Mouse (Mus musculus) forebrain, postnatal 0 days (tissue): Measurements from ENCODE around the gene Dcaf15. TPM values are rescaled to one million over a fixed set of nuclear protein-coding genes. Genes with fewer than 3 reads are reported as not detected.

ENCODE experiments used
- ATAC-seq: fragments of 200-750 bp; cut with Nextera tagmentation; 2 replicates; pipeline ENCODE4 v1.8.0; 2017; ENCODE audit warnings: mild to moderate bottlenecking, moderate library complexity
- DNase-seq: peaks from one replicate; pipeline ENCODE4 v3.0.0-alpha.2; 2015
- H3K27ac ChIP-seq: fragments of 300-500 bp; sonication (generic); 2 replicates; pipeline ENCODE4 v1.5.1; 2014; ENCODE audit warnings: low read depth, mild to moderate bottlenecking, antibody characterized with exemption, low read length, moderate library complexity, mixed read lengths
- H3K27me3 ChIP-seq: fragments of 300-500 bp; sonication (generic); 2 replicates; pipeline ENCODE4 v1.6.1; 2014; ENCODE audit warnings: mild to moderate bottlenecking, low read length, mixed read lengths; ENCODE audit not compliant: insufficient read depth
- H3K36me3 ChIP-seq: fragments of 300-500 bp; sonication (generic); 2 replicates; pipeline ENCODE4 v1.6.1; 2014; ENCODE audit warnings: mild to moderate bottlenecking, moderate library complexity; ENCODE audit not compliant: insufficient read depth
- H3K4me1 ChIP-seq: fragments of 300-500 bp; sonication (generic); 2 replicates; pipeline ENCODE4 v1.6.1; 2014; ENCODE audit warnings: antibody characterized with exemption; ENCODE audit not compliant: insufficient read depth
- H3K4me2 ChIP-seq: fragments of 300-500 bp; sonication (generic); 2 replicates; pipeline ENCODE4 v1.6.1; 2014; ENCODE audit warnings: low read depth, mild to moderate bottlenecking, moderate library complexity
- H3K4me3 ChIP-seq: fragments of 300-500 bp; sonication (generic); 2 replicates; pipeline ENCODE4 v1.5.1; 2014; ENCODE audit warnings: low read depth, low read length, mixed read lengths
- H3K9ac ChIP-seq: fragments of 300-500 bp; sonication (generic); 2 replicates; pipeline ENCODE4 v1.6.1; 2014; ENCODE audit warnings: mild to moderate bottlenecking
- H3K9me3 ChIP-seq: fragments of 300-500 bp; sonication (generic); 2 replicates; pipeline ENCODE4 v1.6.1; 2016; ENCODE audit warnings: low read length
- CTCF ChIP-seq: sonication (generic); IDR thresholded peaks from 2 replicates; pipeline ENCODE4 v1.5.1; 2016; ENCODE audit warnings: antibody characterized with exemption, control low read depth, low read depth
- WGBS: fragments of 180-500 bp; shearing (Covaris S2); extraction: QIAGEN DNeasy Blood & Tissue Kit; methylation state at CpG from one replicate; pipeline ENCODE4 v1.1.7; 2014; 5-methylcytosine and 5-hydroxymethylcytosine counted together
- polyA plus RNA-seq: library from polyadenylated mRNA; unstranded; fragments of >200 nt; fragmentation: Nextera tagmentation; extraction: Ambion mirVana; gene quantifications from 2 replicates; pipeline ENCODE4 v1.2.1, GENCODE M21; 2015
- total RNA-seq: library from RNA; depleted of rRNA; stranded (reverse); fragments of >200 nt; gene quantifications from 2 replicates; pipeline ENCODE4 v1.2.3, GENCODE M21; 2014

Gene Dcaf15
- total and polyA plus RNA-seq, 2 experiments from 2014 or later, result 16.3 to 63.2 TPM

DNA sequence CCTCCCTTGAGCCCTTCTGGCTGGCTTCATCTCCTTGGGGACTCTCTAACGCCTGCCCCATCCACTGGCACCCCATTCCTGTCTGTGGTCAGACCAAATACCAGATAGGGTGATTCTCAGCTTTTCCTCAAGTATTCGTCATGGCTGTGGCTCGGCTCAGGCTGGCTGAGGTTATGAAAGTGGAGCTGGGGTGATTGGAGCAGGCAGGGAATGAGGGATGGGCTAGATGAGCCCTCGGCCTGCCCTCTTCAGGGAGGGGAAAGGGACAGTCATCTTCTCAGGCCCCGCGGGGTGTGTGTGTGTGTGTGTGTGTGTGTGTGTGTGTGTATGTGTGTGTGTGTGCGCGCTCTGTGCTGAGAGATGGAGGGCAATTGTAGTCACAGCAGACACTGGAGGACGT lies 21.1 kb upstream of the Dcaf15 start, which contains the start of gene Podnl1:
Podnl1 (plus strand) TSS at position 334 of the 400 bp plus-strand sequence.
- H3K9me3 ChIP-seq, result no peaks in the 10 kb centered on the region
- no peaks in the 10 kb centered on the region for H3K27me3 ChIP-seq
- DNase-seq (no peak), ATAC-seq (peak; percentile 38; the same call in 1 of the 2 replicates)
- H3K36me3 ChIP-seq, result no peaks in the 10 kb centered on the region
- H3K4me2 ChIP-seq, result no peak within 1 kb of the TSS
- 64% methylated on average over 9 of the region's 9 CpGs for WGBS
- no peak within 1 kb of the TSS for H3K9ac ChIP-seq
- H3K27ac ChIP-seq, result no peak within 1 kb of the TSS
- no peak for TF ChIP-seq CTCF
- H3K4me1 ChIP-seq, result no peaks in the 10 kb centered on the region
- no peak within 1 kb of the TSS for H3K4me3 ChIP-seq

DNA sequence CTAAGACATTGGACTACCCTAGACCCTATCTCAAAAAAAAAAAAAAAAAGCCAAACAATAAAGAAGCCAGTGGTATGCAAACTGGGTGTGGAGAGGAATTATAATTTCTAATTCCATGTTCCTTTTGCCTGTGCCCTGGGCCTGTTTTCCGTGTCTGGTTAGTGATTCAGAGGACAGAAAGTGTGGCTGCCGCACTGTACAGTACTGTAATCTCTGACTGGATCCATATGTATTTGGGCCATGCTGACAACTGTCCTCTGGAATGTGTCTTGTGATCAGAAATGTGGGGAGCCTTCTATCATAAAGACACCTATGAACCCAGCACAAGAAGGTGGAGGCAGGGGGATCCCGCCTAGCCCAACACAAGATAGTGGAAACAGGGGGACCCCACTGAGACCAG lies 17.6 kb upstream of the Dcaf15 start:
- WGBS, result 84% methylated on average over 3 of the region's 3 CpGs
- Histone ChIP-seq H3K27ac (no peak overlapping the region), H3K4me3 (no peak overlapping the region), H3K4me2 (no peak overlapping the region), H3K27me3 (no peaks in the 10 kb centered on the region), H3K4me1 (no peaks in the 10 kb centered on the region), H3K9ac (no peak overlapping the region), H3K9me3 (no peaks in the 10 kb centered on the region), H3K36me3 (no peaks in the 10 kb centered on the region)
- no peak for DNase-seq
- no peak for TF ChIP-seq CTCF
- ATAC-seq, result no peak

DNA sequence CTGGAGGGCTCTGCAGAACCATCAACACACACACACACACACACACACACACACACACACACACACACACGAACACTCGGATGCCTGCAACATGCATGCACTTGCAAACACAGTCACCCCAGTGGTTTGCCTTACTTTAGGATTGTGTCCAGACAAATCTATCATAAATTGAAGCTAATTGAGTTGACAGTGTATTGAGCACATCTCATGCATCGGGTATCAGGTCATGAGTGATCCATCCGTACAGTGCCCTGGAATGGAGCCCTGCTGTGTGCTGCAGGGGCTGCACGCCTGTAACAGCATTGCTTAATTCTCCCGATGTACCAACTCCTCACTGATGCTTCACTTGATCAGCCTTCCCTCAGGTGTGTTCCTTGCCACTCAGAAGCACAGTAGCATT lies 11.1 kb upstream of the Dcaf15 start:
- no peaks in the 10 kb centered on the region for H3K9me3 ChIP-seq
- no peak overlapping the region for H3K27ac ChIP-seq
- DNase-seq (no peak), ATAC-seq (no peak)
- no peak overlapping the region for H3K4me2 ChIP-seq
- H3K36me3 ChIP-seq, result no peaks in the 10 kb centered on the region
- H3K4me1 ChIP-seq, result no peaks in the 10 kb centered on the region
- H3K27me3 ChIP-seq, result no peaks in the 10 kb centered on the region
- TF ChIP-seq CTCF, result no peak
- H3K9ac ChIP-seq, result no peak overlapping the region
- 85% methylated on average over 6 of the region's 6 CpGs for WGBS
- H3K4me3 ChIP-seq, result no peak overlapping the region

DNA sequence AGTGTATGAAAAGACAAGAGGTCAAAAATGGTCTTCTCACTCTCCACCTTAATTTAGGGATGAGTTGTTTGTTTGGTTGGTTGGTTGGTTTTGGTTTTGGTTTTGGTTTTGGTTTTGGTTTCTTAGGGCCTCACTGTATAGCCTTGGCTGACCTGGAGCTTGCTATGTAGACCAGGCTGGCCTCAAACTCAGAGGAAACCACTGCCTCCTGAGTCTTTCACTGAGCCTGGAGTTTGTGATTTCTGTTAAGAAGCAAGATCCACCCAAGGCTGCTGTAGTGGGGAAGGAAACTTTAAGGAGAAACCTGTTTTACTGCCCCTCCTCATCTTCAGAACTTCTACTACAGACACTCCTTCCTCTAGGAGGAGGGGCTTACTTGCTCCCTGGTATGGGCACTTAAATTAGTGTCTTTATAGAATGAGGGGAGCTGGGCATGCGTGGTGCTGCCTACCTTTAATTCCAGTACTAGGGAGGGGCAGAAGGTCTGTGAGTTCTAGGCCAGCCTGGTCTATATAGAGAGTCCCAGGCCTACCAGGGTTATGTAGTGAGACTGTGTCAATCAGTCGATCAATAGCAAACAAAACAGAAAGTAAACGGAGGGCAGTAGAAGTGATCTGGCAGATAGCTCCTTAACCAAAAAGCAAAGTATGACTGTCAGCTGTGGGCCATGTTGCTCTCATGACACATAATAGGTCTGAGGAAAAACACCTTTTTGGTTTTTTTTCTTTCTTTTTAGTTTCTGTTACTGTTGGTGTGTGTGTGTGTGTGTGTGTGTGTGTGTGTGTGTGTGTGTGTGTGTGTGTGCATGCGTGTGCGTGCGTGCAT lies 1.9 kb upstream of the Dcaf15 start:
- Histone ChIP-seq H3K9ac (no peak overlapping the region), H3K36me3 (peaks cover 11% of the 10 kb centered on the region), H3K27ac (no peak overlapping the region), H3K4me2 (no peak overlapping the region), H3K27me3 (no peaks in the 10 kb centered on the region), H3K9me3 (no peaks in the 10 kb centered on the region), H3K4me1 (peaks cover 9% of the 10 kb centered on the region; the same call in 1 of the 2 replicates), H3K4me3 (no peak overlapping the region)
- DNase-seq, result no peak
- ATAC-seq, result no peak
- 92% methylated on average over 6 of the region's 6 CpGs for WGBS
- no peak for TF ChIP-seq CTCF

DNA sequence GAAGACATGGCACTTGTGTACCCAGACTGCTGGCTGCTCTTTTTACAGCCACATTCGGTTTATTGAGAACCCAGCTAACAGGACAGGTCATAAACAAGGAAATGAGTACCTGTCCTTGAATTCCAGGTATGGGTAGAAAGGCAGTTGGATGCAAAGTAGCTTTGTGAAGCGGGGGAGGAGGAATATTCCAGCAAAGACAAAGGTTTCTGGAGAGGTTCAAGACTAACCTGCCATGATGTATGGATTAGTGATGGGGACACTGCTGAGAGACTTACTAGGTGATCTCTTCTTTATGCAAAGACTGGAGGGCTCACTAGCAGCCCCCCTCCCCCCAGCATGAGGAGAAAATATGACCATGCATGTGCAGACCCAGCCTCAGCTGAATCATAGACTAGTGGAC lies 1.1 kb upstream of the Dcaf15 start:
- no peak overlapping the region for H3K4me3 ChIP-seq
- H3K4me1 ChIP-seq, result peaks cover 9% of the 10 kb centered on the region; the same call in 1 of the 2 replicates
- no peak for TF ChIP-seq CTCF
- DNase-seq, result no peak
- no peaks in the 10 kb centered on the region for H3K9me3 ChIP-seq
- H3K27ac ChIP-seq, result peak overlapping the region; percentile 84
- no peaks in the 10 kb centered on the region for H3K27me3 ChIP-seq
- 83% methylated on average over 2 of the region's 2 CpGs for WGBS
- H3K4me2 ChIP-seq, result 0 out of 2 replicates have a peak overlapping the region, but pooled peaks have one; percentile 49
- peaks cover 12% of the 10 kb centered on the region for H3K36me3 ChIP-seq
- peak overlapping the region; percentile 54 for H3K9ac ChIP-seq
- ATAC-seq, result no peak

DNA sequence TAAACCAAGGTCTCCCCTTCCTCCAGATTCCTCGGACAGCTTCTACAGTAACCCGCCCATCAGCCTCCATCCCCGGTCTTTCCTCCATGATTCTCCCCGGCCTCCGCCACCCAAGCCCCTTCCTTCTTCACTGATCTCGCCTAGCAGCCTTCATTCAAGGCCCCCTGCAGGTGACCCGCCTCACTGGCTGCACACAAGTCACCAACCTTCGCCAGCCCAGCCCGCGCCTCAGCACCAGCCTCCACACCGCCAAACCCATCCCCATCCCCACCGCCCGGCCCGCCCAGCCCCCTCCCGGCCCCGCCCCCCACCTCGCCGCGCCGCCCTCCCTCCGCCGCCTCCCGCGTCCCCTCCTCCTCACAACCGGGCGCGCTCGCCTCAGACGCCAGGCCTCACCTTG lies 347 bp downstream of the Dcaf15 start:
- Histone ChIP-seq H3K4me1 (peaks cover 9% of the 10 kb centered on the region; the same call in 1 of the 2 replicates), H3K4me3 (peak overlapping the region; percentile 73), H3K27ac (peak overlapping the region; percentile 88), H3K9me3 (no peaks in the 10 kb centered on the region), H3K27me3 (no peaks in the 10 kb centered on the region), H3K9ac (peak overlapping the region; percentile 62), H3K36me3 (peaks cover 12% of the 10 kb centered on the region), H3K4me2 (peak overlapping the region; percentile 65)
- ATAC-seq (peak; percentile 62), DNase-seq (peak; percentile 67)
- TF ChIP-seq CTCF, result peak; percentile 39
- WGBS, result 1% methylated on average over 28 of the region's 29 CpGs

DNA sequence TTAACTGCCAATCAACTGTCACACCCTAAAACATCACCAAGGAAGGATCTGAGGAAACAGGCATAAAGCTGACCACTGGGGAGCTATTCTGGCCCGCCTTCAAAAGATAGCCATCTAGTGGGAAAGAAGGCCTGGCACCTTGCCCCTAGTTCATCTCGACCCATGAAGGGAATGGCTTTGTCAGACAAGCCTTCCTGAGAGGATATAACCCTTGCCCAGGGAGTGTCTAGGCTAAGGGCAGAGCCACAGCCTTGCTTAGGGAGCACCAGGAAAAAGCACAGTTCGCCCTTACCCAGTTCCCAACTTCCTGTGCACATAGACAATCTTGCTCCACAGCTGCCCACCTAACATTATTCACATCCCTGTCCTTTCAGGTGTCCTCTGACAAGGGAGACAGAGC lies 967 bp downstream of the Dcaf15 start:
- no peak for TF ChIP-seq CTCF
- Histone ChIP-seq H3K4me3 (peak overlapping the region; percentile 73), H3K27ac (peak overlapping the region; percentile 88), H3K27me3 (no peaks in the 10 kb centered on the region), H3K4me1 (peaks cover 9% of the 10 kb centered on the region; the same call in 1 of the 2 replicates), H3K4me2 (peak overlapping the region; percentile 65), H3K9me3 (no peaks in the 10 kb centered on the region), H3K36me3 (peaks cover 18% of the 10 kb centered on the region), H3K9ac (peak overlapping the region; percentile 62)
- no peak for DNase-seq
- ATAC-seq, result no peak
- WGBS, result 50% methylated on average over 3 of the region's 3 CpGs
